Mouse (Mus musculus): ENCODE measurements around the gene Vmn1r57. TPM values are rescaled to one million over a fixed set of nuclear protein-coding genes. Genes with fewer than 3 reads are reported as not detected.
"Not testable (repeated sequence)": the region's sequence is repeated elsewhere in the genome, so short reads cannot be mapped to it uniquely, and the experiment has no call there.

Vmn1r57 gene
- total RNA-seq (2021) = not detected

DNA sequence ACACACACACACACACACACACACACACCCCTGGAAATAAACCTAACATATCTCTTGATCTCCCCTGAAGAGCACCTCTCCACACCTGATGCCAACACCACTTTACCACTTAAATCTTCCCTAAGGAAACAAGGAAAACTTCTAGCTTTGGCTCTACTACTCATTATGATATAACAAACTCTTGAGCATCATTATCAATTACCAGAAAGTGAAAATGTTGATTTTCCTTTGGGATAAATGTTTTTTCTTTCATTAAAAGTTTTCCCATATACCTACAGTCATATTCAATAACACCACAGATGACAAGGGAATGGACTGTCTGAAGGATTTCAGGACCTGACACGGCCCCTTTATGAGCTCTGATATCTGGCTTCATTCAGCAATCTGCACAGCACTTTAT, at the start of gene Vmn1r57:
Gene Vmn1r57 (plus strand): TSS at position 301 of the 400 bp plus-strand sequence.
- DNase-seq (ENCODE audit: low spot score in 2 of 2); intact Hi-C loops (cut with DNase I): not testable (repeated sequence)

- DNase-seq (ENCODE audit: low spot score in 2 of 2); intact Hi-C loops (cut with DNase I): not testable (repeated sequence)
Observed at GRCm38 (mm10) chr7:5196647-5197046, 21.6 kb upstream of the Vmn1r57 start, which contains the start of gene Vmn1r56. TSS of gene Vmn1r56 (minus strand) at chr7:5196747.

GRCm38 (mm10) chr7:5263051-5263450, 44.8 kb downstream of the Vmn1r57 start:
- intact Hi-C loops (cut with DNase I) = no loop called here
- no peak for DNase-seq (ENCODE audit: low spot score in 2 of 2)

Other genes starting within 250 kb of the Vmn1r57 start
- gene Sbk3, start 247.3 kb upstream of the Vmn1r57 start, total RNA-seq (2021) = under 1 TPM; 0.44 to 0.86 TPM
- gene Zfp579, start 222.3 kb upstream of the Vmn1r57 start, total RNA-seq (2021) = 10 to 100 TPM; 30.9 to 31.3 TPM
- gene Zfp524, start 204.1 kb upstream of the Vmn1r57 start, total RNA-seq (2021) = 1 to 10 TPM; 6.7 to 7.0 TPM
- gene Fiz1, start 203.8 kb upstream of the Vmn1r57 start, total RNA-seq (2021) = 10 to 100 TPM; 22.2 to 32.9 TPM
- not detected for gene Gm44973, start 203.0 kb upstream of the Vmn1r57 start, total RNA-seq (2021)
- gene Zfp865, start 198.1 kb upstream of the Vmn1r57 start, total RNA-seq (2021) = 10 to 100 TPM; 32.7 to 42.3 TPM
- gene Ccdc106, start 197.9 kb upstream of the Vmn1r57 start, total RNA-seq (2021) = 10 to 100 TPM; 60.6 to 60.9 TPM
- gene 4632433K11Rik, start 184.4 kb upstream of the Vmn1r57 start, total RNA-seq (2021) = 1 to 10 TPM in 1 of 2 experiments, not detected in 1; 1.1 TPM
- gene Zfp784, start 180.0 kb upstream of the Vmn1r57 start, total RNA-seq (2021) = 1 to 10 TPM; 5.3 to 5.7 TPM
- 10 to 100 TPM; 27.4 to 35.7 TPM for gene Zfp580, start 167.0 kb upstream of the Vmn1r57 start, total RNA-seq (2021)
- 100 to 1,000 TPM; 162 to 183 TPM for gene U2af2, start 156.3 kb upstream of the Vmn1r57 start, total RNA-seq (2021)
- 100 to 1,000 TPM; 435 to 530 TPM for gene Epn1, start 138.3 kb upstream of the Vmn1r57 start, total RNA-seq (2021)
- not detected for gene Rfpl4, start 101.5 kb upstream of the Vmn1r57 start, total RNA-seq (2021)
- gene Rasl2-9, start 92.5 kb upstream of the Vmn1r57 start, total RNA-seq (2021) = under 1 TPM; 0.32 to 0.68 TPM
- gene Vmn1r55, start 68.8 kb upstream of the Vmn1r57 start, total RNA-seq (2021) = not detected
- not detected for gene Vmn1r56, start 21.7 kb upstream of the Vmn1r57 start, total RNA-seq (2021)
- gene Gm5065, start 132.0 kb downstream of the Vmn1r57 start, total RNA-seq (2021) = not detected
- gene Nlrp2, start 132.5 kb downstream of the Vmn1r57 start, total RNA-seq (2021) = not detected
- not detected for gene Vmn1r58, start 194.9 kb downstream of the Vmn1r57 start, total RNA-seq (2021)
- gene Vmn1r59, start 238.3 kb downstream of the Vmn1r57 start, total RNA-seq (2021) = not detected

Data from left cerebral cortex, postnatal 36 days (tissue).